Mouse (Mus musculus): ENCODE measurements around the gene Pex5l.

DNA sequence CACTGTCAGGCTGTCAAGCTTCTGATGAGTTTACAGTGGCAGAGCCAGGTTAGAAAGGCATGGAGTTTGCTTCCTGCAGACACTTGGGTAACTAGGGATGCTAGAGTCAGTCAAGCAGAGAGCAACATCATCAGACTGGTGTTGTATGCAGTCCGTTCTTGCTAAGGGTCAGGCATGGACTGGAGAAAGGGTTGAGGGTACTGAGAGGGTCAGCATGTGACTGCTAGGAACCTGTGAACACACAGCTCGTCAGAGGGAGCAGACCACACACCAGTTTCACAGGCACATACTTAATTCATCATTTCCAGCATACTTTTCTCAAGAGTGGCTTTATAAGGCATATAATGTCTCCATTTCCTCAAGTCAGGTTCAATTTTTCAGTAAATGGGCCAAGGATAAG is 53.6 kb downstream of the Pex5l start:
- TF ChIP-seq CTCF (IDR thresholded peaks at IDR 0.05; ENCODE audit: extremely low read depth, insufficient read depth, insufficient read length, insufficient replicate concordance) = no peak
- no peak for TF ChIP-seq POLR2A (IDR thresholded peaks at IDR 0.05; ENCODE audit: low read depth, low read length)
